Mouse (Mus musculus) mouse trophoblast stem cell (cell line): ENCODE measurements around the gene Gm4767.
"Not testable (repeated sequence)": the region's sequence is repeated elsewhere in the genome, so short reads cannot be mapped to it uniquely, and the experiment has no call there.

Source experiments
- in situ Hi-C, 2 experiments: fragments of 300-500 bp; cut with MseI, MboI; formaldehyde crosslinking; loops; 2 replicates in 1 of 2; 3 replicates in 1 of 2; pipeline ENCODE4 v1.15.1; 2025

Gene Gm4767

DNA sequence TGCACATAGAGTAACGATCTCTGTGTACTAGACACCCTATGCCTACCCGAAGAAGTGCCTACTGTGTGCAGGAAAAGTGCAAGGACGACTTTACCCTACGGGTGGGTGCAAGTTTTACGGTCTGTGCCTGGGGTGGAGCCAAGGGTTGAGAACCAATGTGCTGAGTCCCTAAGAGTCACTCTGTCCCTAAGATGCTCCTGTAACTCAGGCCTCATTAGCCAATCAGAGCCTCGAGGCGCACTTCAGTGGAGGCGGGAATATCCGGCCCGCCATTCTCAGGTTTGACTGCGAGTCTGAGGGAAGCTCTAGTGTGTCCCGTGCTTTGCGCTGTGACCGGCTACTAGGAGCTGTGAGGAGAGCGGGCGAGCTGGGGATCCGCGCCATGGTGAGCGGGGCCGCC, at the start of gene Gm4767:
Gm4767 (plus strand) TSS at position 288 of the 400 bp plus-strand sequence.
- in situ Hi-C loops, result not testable (repeated sequence)

DNA sequence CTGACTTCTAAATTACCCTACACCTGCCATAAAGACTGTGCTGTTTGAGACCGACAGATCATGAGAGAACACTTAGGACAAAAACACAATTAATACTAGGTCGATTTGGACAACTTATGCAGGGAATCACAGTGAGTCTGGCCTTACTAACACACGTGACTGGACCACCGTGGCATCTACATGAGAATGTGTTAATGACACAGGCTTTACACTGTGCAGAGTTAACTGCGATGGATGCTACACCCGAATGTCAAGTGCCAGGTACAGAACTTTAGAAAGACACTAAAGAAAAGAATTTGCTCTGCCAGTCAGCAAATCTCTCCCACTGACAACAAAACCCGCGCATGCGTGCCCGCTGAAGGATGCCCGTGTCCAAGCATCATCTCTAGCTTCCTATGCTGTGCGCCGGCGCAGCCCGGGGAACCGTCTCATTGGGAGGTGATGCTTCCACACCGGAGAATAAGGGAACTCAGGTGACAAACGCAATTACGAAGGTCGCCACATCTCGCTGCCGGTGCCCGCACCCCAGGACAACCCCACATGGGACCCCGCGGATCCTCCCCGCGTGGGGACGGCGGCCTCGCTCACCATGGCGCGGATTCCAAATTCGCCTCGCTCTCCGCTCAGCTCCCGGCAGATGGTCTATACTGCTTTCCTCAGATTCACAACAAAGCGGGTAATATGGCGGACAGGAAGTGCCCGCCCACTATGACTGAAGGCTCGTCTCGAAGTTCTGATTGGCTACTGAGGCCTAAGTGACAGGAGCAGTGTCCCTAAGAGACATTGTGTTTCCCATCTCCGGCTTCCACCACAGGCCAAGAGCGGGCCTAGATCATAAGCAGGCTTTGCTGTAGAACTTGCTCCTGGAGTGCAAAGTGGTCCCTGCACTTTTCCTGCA, 41.2 kb upstream of the Gm4767 start, which contains the start of gene Gm3055:
Gm3055 (minus strand) TSS at position 656 of the 898 bp plus-strand sequence.
- in situ Hi-C loops, result not testable (repeated sequence)

DNA sequence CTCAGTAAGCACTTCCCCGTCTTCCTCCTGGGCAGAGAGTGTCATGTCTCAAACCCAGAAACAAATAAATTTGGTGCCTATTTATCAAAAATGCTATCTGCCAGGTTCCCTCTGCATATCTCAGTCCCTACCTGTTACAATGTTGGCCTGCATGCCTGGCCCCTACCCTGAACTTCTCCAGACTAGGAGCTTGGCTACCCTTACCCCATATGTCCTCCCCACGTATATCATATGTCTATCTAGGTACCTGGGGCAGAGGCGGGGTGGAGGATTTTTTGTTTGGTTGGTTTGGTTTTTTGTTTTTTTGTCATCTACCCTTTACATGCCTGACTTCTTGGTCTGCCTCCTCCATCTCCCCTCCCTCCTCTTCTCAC, 40.6 kb upstream of the Gm4767 start:
- in situ Hi-C loops, result not testable (repeated sequence)

DNA sequence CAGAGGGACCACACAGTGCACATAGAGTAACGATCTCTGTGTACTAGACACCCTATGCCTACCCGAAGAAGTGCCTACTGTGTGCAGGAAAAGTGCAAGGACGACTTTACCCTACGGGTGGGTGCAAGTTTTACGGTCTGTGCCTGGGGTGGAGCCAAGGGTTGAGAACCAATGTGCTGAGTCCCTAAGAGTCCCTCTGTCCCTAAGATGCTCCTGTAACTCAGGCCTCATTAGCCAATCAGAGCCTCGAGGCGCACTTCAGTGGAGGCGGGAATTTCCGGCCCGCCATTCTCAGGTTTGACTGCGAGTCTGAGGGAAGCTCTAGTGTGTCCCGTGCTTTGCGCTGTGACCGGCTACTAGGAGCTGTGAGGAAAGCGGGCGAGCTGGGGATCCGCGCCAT, 34.2 kb downstream of the Gm4767 start:
- in situ Hi-C loops, result not testable (repeated sequence)

GRCm38 (mm10) chr10:81863409-81864407, 51.7 kb downstream of the Gm4767 start, which contains the start of gene Gm32687:
TSS of gene Gm32687 (plus strand) at chr10:81863934.
- in situ Hi-C loops, result not testable (repeated sequence)
